Mouse (Mus musculus) thymus, adult 2 months (tissue): ENCODE measurements around the gene Gpr55. TPM values are rescaled to one million over a fixed set of nuclear protein-coding genes. Genes with fewer than 3 reads are reported as not detected.
A peak's percentile ranks its signal among the peaks of the same experiment; 100 is the strongest.

ENCODE experiments used
- DNase-seq: peaks from one replicate; pipeline ENCODE4 v3.0.0; 2021
- H3K27ac ChIP-seq: fragments of 200-500 bp; 2 replicates; pipeline ENCODE4 v1.5.1; 2012; ENCODE audit warnings: low read length, control low read depth; ENCODE audit not compliant: control insufficient read depth, insufficient read depth
- H3K27me3 ChIP-seq: fragments of 200-500 bp; 2 replicates; pipeline ENCODE4 v1.6.1; 2012; ENCODE audit warnings: mild to moderate bottlenecking, low read length, moderate library complexity, mixed read lengths; ENCODE audit not compliant: control insufficient read depth, insufficient read depth
- H3K36me3 ChIP-seq: fragments of 200-500 bp; 2 replicates; pipeline ENCODE4 v1.6.1; 2012; ENCODE audit warnings: mild to moderate bottlenecking, low read length, moderate library complexity; ENCODE audit not compliant: control insufficient read depth, insufficient read depth
- H3K4me1 ChIP-seq: fragments of 200-500 bp; replicated peaks from 2 replicates; pipeline ENCODE4 v1.6.1; 2012; ENCODE audit warnings: low read length; ENCODE audit not compliant: control insufficient read depth, insufficient read depth
- H3K4me3 ChIP-seq: fragments of 200-500 bp; 2 replicates; pipeline ENCODE4 v1.5.1; 2012; ENCODE audit warnings: mild to moderate bottlenecking, low read length, control low read depth, moderate library complexity; ENCODE audit not compliant: control insufficient read depth, insufficient read depth
- CTCF ChIP-seq: fragments of 200-500 bp; IDR thresholded peaks from 2 replicates; pipeline ENCODE4 v1.5.1; 2012; ENCODE audit warnings: mild to moderate bottlenecking, control low read depth, low read length, moderate library complexity, borderline replicate concordance; ENCODE audit not compliant: control insufficient read depth, poor library complexity, insufficient read depth; ENCODE audit errors: extremely low read depth
- POLR2A ChIP-seq: fragments of 200-500 bp; IDR thresholded peaks from 2 replicates; pipeline ENCODE4 v1.6.1; 2012; ENCODE audit warnings: mild to moderate bottlenecking, low read length, control low read depth, moderate library complexity; ENCODE audit not compliant: control insufficient read depth, poor library complexity, insufficient read depth; ENCODE audit errors: extremely low read depth
- WGBS: fragments of 180-500 bp; shearing (Covaris S2); methylation state at CpG from one replicate; pipeline ENCODE4 v1.1.7; 2018; 5-methylcytosine and 5-hydroxymethylcytosine counted together
- polyA plus RNA-seq: library from polyadenylated mRNA; depleted of rRNA; stranded (reverse); fragments of >200 nt; gene quantifications from 2 replicates; pipeline ENCODE4 v1.2.3, GENCODE M21; 2012

Gpr55 gene
- polyA plus RNA-seq, 1 experiment = 1.8 TPM

DNA sequence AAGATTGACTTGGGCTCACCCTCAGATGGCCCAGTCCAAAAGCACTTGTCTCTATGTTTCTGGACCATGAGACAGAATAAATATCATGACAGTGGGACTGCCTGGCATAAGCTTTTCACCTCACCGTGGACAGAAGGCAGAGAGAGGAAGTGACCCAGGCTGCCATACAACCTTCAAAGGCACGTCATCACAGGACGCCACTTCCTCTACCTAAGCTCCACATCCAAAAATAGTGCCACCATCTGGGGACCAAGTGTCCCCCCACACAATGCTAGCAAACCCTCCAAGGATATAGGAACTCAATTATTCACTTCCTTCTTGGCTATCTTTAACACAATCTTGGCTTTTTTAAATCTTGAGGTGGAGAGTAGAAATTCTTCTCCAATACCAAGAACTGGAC, 1.3 kb upstream of the Gpr55 start:
- TF ChIP-seq POLR2A = no peak
- TF ChIP-seq CTCF = no peak
- DNase-seq = peak; percentile 23
- H3K36me3 ChIP-seq = no peaks in the 10 kb centered on the region
- WGBS = 13% methylated on average over 3 of the region's 3 CpGs
- no peak overlapping the region for H3K27ac ChIP-seq
- peaks cover 47% of the 10 kb centered on the region for H3K4me1 ChIP-seq
- no peaks in the 10 kb centered on the region for H3K27me3 ChIP-seq
- H3K4me3 ChIP-seq = no peak overlapping the region

DNA sequence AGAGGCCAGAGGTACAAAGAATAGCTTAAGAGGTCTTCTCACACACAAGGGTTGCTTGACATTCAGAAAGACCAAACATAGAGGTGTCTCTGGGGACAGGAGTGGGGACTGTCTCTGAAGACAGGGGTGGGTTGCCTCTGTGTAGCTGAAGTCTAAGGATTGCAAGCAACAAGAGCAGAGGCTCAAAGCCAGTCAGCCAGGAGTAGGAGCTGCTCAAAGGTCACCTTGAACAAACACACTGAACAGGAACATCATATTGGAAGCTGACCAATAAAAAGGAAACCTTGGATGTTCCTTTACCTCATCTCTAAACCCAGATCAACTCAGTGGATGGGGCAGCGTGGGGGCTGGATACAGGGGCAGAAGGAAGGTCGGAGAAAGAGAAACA, 924 bp downstream of the Gpr55 start:
- WGBS = 91% methylated on average over 2 of the region's 2 CpGs

DNA sequence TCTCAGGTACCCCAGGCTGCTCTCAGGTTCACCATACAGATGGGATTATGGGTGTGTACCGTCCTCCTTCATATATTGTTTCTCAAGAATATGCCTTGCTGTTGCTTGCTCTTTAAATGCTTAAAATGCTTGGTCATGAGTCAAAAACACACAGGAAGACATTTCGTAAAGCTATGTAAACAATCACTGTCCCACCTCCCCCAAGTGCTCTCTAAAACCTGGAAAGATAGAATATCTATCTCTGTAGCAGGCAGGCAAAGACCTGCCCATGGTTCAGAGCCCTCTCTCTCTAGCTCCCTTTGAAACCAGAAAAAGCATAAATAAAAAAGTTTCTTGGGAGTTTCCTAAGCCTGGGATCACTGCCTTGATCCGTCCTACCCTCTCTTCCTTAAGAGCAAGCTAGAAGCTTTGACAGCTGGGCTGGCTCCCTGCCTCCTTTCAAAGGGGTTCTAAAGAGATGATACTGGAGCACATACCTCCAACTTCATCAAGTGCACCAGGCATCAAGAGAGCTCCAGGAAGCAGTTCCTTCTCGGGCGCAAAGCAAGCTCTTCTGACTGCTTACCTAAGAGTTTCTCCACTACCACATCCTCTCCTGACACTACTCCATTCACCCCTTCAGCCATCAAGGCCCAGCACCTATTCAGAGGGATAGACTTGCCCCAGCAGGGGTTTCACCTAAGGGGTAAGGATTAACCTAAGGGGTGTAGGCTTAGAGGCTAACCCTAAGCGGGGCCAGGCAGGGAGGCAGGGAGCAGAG, 1.5 kb downstream of the Gpr55 start:
- DNase-seq = peak; percentile 25
- Histone ChIP-seq H3K27ac (peak overlapping the region; percentile 55), H3K4me1 (peaks cover 56% of the 10 kb centered on the region), H3K27me3 (no peaks in the 10 kb centered on the region), H3K4me3 (no peak overlapping the region), H3K36me3 (no peaks in the 10 kb centered on the region)
- TF ChIP-seq POLR2A (no peak), CTCF (no peak)
- 63% methylated on average over 6 of the region's 6 CpGs for WGBS

More for the DNA sequence above, 924 bp downstream of the Gpr55 start:
- no peak for DNase-seq
- Histone ChIP-seq H3K36me3 (no peaks in the 10 kb centered on the region), H3K4me1 (peaks cover 56% of the 10 kb centered on the region), H3K27ac (peak overlapping the region; percentile 55), H3K27me3 (no peaks in the 10 kb centered on the region), H3K4me3 (no peak overlapping the region)
- no peak for TF ChIP-seq CTCF
- no peak for TF ChIP-seq POLR2A

DNA sequence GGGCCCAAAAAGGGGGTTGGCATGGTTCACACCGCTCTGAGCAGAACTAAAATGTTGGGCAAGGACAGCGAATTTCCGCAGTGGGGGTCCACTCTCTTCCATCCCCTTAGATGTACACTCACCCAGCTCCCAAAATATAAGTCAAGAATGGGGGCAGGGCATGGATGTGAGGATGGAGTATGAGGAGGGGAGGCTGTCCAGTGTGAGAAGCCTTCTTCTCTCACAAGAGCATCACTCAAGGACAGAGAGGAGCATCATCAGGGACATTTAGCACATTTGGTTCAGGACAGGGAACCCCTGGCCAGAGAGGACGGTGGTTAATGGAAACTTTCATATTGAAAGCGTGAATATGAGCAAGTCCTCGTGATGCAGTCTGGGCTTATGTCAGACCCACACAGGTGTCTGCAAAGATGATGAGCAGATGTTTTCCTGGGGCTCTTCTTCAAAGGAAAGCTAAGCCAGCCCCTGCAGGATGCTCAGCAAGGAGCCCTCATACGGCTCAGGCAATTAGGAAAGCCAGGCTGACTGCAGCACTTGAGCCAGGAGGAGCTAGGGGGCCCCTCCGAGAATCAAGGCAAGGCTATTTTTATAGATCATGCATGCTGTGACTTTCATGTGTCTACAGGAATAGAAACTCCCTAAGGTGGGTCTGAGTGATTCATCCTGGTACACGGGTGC, 2.7 kb downstream of the Gpr55 start:
- Histone ChIP-seq H3K4me3 (no peak overlapping the region), H3K36me3 (no peaks in the 10 kb centered on the region), H3K27me3 (no peaks in the 10 kb centered on the region), H3K4me1 (peaks cover 56% of the 10 kb centered on the region), H3K27ac (peak overlapping the region; percentile 80)
- DNase-seq = peak; percentile 43
- TF ChIP-seq CTCF = no peak
- TF ChIP-seq POLR2A = no peak
- WGBS = 26% methylated on average over 9 of the region's 9 CpGs

DNA sequence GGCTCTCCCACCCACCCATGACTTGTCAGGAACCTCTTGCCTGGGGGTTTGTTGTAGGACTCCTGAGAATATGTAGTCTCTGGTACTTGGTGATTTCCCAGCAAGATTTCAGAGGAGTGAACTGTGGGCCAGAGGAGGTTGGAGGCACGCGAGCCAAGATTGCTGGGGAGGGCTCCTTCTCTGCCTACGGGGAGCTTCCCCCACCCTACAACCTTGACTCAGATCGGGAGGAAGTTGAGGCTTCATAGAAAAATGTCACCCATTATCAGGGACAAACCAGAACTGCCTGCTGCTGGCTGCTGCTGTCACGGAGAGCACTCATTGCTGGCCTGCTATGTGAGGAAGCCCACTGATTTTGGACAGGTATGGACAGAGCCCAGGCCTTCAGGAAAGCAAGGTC, 3.5 kb downstream of the Gpr55 start:
- Histone ChIP-seq H3K27me3 (no peaks in the 10 kb centered on the region), H3K27ac (peak overlapping the region; percentile 80)

DNA sequence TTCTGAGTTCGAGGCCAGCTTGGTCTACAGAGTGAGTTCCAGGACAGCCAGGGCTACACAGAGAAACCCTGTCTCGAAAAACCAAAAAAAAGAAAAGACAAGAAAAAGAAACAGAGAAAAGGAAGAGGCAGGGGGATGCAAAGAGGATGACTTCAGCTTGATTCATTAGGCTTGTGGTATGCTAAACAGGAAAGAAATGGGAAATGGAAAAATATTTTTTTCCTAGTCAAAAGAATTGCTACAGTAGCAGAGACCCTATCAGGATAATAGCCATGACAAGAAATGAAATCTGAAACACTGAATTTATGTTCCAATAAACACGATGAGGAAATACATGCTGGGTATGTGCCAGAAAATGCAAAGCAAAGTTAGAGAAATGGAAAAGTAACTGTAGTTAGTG, 5.7 kb downstream of the Gpr55 start:
- H3K27ac ChIP-seq = no peak overlapping the region

More for the DNA sequence above, 3.5 kb downstream of the Gpr55 start:
- no peak for DNase-seq
- WGBS = 5% methylated on average over 5 of the region's 5 CpGs
- TF ChIP-seq CTCF (no peak), POLR2A (no peak)
- Histone ChIP-seq H3K4me1 (peaks cover 54% of the 10 kb centered on the region), H3K36me3 (no peaks in the 10 kb centered on the region), H3K4me3 (0 out of 2 replicates have a peak overlapping the region, but pooled peaks have one; percentile 12)

More for the DNA sequence above, 5.7 kb downstream of the Gpr55 start:
- peaks cover 38% of the 10 kb centered on the region for H3K4me1 ChIP-seq
- no peak overlapping the region for H3K4me3 ChIP-seq
- no peak for TF ChIP-seq POLR2A
- no peak for TF ChIP-seq CTCF
- DNase-seq = no peak
- 81% methylated on average over 3 of the region's 3 CpGs for WGBS
- H3K36me3 ChIP-seq = no peaks in the 10 kb centered on the region
- no peaks in the 10 kb centered on the region for H3K27me3 ChIP-seq
